Mouse (Mus musculus) fibroblast of lung, adult 2 months (primary cell): ENCODE measurements at regions not wholly inside any gene's neighbourhood (a gene's known extent, or its start where the extent isn't known, plus 50 kb on each side); places are given as distances from the start of the nearest gene placed in this dataset.
A peak's percentile ranks its signal among the peaks of the same experiment; 100 is the strongest.

ENCODE experiments used
- DNase-seq: peaks from one replicate; pipeline ENCODE4 v3.0.0-alpha.2; 2011; ENCODE audit warnings: low read depth

DNA sequence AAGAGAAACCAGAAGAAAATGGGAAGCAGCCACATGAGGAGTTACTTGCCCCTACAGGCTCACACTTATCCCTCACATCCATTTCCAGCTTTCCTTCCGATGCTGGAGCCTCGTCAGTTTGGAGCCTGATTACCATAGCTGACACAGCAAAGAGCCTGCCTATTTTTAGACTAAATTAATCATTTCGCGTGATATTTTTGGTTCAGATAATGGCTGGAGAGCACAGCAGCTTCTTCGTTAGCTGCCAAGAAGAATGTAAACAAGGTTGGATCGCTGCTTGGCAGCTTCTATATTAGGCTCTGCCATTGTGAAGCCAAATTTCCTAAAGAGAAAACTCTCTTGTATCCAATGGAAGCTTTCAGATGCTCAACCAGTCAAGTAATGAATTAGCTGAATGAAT is 676.9 kb upstream of the A1bg start:
- no peak for DNase-seq

DNA sequence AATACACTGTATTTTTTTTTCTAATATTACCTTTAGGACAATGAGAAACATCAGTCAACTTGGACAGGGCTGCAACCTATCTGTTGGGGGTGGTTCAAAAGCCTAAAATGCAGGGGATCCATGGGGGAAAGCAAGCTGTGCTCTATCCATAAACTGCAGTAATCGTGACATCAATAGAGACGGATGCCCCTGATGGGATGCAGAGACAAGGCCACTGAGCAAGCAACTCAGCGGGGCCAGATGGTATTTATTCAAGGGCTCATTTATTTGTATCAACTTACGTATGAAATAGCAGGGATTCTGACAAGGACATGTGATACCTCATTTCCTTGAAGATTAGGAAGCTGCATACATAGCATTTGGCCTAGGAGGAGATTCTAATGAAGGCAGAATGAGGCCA is 673.5 kb upstream of the A1bg start:
- no peak for DNase-seq

DNA sequence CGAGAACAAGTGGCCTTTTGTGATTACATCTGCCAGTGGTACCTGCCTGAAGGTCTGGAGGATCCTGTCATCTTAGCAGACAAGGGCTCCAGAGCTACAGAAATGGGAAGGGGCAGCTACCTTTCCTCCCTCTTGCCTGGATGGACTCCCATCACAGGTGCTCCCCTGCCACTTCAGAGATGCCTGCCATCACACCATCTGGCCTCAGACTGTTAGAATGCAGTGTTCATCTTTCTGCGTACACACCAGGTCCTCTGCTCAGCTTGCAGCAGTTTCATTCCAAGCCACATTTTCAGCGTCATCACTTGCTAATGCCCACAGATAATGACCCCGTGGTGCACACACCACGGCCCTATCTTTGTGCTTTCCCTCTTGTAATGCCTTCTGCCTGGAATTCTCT is 666.1 kb upstream of the A1bg start:
- DNase-seq: no peak

DNA sequence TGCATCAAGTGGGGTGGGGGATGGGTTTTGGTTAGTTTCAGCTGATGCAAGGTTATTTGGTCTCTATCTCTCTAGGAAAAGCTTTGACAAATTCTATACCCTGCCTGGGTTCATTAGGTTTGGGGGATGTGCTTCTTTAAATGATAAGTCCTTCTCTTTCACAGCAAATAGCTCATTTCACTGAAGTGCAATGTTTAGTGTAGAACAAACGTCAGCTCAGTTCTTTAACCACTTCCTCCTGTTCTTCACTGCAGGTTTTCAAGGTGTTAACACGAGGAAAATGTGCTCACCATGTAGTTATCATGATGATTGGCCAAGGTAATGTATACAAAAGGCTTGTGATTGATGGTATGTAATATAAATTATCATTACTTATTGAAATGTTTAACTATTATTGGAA is 659.5 kb upstream of the A1bg start:
- no peak for DNase-seq

DNA sequence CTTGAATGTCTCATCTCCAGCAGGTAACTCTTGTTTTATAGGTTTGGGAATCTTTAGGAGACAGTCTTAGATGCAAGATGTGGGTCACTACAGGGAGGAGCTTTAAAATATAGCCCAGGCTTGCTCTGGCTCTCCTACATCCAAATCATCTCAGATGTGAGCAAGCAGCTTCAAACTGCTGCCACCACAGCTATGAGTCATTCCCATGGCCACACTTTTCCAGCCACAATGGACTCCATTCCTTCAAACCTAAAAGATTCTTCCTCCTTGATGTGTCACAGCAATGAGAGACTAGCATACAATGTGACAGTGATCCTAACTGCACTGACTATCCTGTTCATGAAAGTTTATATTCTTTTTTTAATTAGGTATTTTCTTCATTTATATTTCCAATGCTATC is 640.5 kb upstream of the A1bg start:
- DNase-seq: no peak

DNA sequence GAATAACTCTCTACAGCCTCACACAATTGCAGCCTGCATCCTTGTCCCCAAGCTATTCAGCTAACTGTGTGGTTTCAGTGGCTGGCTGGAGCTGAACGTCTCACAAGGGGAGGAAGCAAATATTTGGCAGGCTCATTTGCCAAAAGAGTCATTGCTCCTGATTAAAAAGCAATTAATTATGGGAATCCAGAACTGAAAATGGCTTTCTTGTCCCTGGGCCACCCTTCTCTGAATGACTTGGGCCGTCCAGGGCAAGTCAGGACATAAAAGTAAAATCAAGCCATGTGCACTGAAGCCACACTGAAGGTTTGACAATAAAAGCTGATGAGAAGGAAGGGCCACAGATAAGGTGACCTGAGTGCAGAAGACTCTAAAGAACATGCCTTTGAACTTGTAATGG is 639.4 kb upstream of the A1bg start:
- no peak for DNase-seq

DNA sequence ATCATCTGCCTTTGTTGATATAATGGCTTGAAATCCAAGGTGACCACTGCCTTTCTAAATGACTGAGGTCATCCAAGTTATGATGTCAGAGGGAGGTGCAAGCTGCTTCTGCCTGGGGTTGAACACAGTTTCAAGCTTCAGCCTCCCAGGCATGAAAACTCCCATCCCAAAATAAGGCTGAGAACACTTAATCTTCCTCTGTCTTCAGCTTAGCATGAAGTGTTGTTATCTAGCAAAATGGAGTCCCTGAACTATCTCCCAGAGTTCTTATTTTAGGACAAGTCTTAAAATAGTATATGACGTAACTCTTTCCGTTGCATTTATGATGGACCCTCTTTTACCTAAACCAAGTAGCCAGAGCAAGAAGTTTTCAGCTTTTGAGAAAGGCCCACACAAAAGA is 631.1 kb upstream of the A1bg start:
- no peak for DNase-seq

DNA sequence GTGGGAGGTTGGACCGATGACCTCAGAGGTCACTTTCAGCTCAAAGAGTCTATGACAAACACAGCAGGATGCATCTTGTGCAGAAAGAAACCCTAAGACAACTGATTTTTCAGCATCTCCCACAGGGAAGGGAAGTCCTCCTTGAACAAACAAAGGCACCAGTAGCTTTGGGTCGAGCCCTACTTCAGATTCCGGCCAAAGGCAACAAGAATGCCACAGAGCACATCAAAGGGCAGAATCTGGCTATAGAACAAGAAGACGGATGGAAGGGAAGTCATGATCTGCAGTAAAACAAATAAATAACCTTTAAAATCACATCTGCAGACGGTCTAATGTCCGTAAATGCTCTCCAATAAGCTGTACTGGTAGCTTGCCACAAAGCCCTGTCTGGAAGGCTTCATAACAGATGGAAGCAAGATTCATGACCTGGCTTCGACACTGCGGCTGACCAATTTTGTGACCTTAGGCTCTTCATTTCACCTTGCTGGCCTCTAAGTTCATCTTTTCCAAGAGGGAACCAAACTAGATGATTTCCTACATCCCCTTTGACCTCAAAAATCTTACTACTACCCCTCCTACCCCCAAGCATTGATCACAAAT is 630.4 kb upstream of the A1bg start:
- no peak for DNase-seq

DNA sequence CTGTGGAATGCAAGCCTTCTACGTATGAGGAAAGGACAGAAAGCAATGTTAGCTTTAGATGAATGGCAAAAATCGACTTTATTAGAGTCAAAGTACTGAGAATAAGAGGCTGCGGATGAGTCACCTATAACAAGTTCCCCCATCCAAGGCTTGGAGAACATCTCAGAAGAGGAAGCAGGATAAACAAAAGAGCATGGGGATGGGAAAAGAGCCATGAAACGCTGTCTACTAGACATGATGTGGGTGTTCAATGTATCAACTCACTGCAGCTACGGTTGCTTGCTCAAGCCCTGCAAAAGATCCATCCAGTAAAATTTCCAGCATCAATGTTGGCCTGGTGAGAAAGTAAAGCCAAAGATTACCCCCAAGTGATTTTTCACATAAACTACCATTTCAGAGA is 628.4 kb upstream of the A1bg start:
- DNase-seq: no peak

DNA sequence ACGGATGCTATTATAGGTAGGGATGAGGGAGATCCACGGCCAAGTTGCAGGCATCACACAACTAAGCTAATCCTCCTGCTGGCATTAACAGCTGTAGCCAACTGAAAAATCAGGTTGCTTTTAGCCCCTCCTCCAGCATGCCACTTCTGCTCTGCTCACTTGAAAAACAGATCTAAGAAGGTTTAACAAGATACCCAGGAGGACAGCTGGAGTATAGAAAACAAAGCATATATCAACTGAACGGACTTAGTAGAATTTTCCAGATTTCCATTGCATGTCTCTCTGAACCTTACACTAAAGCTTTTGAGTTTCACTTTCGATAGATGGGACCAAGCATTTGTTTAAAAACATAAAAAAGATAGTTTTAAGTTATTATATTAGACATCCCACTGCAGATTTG is 625.6 kb upstream of the A1bg start:
- DNase-seq: no peak

DNA sequence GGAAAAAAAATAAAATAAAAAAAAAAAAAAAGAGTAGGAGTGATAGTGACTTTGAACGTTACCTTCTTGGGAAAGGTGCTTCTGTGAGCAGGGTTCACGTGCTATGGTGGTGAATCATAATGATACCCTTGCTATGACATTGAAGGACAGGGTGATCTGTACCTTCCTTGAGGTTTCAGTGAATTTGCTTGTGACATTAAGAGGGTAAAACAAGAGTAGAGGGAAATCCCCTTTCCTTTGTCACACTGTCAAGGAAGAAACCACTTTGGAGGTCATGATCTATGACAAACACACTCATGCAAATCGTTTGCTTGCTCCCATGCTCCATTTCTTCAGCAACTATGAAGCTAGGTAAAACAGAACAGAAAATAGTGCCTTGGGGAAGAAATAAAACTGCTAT is 623.8 kb upstream of the A1bg start:
- no peak for DNase-seq

DNA sequence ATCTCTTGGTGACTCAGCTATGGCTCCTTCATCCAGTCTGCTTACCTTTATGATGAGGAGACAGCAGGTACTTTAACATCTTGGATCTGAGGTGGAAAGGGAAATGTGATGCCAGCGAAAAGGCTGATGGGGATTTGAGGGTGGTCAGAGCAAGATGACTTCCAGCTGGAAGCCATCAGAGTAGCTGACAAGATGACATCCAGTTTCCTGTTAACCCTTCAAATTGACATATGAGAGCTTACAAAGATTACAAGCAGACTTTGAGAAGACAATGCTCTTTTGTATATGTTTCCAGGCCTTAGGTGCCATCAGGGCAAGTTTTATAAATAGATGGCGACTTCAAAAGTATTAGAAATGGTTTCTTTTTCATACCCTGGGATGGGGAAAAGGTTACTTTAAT is 621.3 kb upstream of the A1bg start:
- DNase-seq: no peak

DNA sequence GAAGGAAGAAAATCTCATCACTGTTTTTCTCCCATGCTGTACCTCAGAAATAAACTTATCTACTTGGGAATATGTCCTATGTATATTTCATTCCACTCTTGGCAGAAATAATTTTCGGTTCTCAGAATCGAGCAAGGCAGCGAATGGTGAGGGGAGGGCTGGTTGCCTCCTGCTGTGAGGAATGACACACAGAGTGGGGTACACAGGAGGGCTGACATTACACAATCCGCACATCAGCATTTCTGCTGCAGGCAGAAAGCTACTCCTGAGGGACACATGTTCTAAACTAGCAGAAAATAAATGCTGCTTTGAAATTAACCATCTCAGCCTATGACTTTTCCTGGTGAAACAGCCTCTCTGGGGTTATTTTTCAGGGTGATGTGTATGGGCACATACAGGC is 618.8 kb upstream of the A1bg start:
- DNase-seq: no peak

DNA sequence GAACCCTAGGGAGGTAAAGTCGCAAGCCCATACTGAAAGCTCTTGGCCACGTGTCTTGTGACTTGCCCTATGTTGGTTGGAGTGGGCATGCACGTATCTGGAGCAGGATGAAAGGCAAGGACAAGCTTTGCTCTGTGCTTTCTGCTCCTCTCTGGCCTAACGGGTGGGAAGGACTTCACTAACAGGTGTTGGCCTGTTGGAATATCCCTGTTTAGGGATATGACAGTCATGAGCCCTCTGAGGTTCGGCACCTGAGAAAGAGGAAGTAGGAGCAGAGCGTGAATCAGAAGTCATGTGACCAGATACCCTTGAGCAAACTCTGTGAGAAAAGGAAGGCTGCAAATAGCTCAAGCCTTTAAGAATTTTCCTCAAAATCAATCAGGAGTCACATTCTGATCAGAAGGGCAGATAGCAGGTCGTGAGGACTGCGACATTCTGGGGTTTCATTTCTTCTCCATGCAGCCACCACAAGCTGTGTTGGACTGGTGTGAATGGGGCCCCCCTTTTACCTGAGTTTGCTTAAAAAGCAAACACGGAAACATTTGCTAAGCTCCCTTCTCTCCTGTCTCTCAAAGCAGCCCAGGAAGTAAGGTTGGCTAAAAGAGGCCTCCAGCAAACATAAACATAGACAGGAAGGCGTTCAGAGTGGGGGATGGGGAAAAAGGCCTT is 618.1 kb upstream of the A1bg start:
- no peak for DNase-seq

DNA sequence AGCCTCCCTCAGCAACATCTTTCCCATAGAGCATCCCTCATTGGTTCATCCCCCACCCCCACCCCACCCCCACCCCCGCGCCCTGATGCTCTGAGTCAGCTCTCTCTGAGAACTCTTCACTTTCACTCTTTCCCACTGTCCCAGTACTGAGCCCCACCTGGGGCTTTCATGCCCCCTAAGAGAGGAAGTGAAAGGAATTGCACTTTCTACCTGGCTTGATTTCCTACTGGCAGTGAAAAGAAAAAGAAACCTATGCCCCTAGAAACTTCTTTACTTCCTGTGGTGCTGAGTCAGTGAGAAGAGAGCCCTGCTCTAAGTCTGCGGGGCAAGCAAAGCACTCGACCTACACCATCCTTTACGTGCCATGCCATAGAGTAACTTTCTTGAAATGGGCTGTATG is 616.1 kb upstream of the A1bg start:
- no peak for DNase-seq

DNA sequence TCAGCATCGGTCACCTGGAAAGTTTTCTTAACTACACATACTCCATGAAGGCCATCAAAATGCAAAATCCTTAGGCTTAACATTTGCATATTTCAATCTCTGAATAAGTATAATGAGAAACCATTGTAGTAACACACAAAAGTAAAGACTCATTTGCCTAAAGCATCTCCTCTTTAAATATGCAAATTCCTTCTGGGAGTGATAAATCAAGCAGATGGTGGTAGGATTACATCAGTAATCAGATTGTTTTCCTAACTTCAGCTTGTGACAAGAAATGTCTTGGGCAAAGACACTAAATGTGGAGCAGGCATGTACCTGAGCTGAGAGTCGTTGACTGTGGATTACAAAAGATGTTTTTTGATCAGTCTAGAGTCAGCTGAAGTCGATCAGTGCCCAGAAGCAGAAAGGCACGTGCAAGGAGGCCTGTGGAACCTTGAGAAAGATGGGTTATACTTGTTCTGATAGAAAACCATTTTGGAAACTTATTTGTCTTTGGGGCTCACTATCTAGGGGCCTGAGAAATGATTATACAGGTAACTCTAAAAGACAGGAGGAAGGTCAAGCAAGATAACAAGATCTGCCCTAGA is 615.5 kb upstream of the A1bg start:
- DNase-seq: no peak

DNA sequence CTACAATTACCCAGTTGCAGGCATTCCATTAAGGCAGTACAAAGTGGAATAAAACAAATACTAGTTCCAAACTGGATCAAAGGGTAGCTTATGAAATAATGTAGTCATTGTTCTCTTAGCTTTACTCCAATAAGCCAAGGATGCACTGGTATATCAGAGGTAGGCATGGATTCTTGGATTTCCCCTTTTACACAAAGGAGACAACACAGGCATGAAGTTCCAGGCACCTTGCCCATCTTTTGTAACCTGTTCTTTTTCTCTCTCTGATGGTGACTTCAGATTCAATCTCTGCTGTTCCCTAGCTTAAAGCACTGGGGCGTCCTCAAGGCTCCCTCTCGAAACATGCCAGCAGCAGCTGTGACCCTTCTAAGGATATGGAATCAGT is 613.5 kb upstream of the A1bg start:
- no peak for DNase-seq

DNA sequence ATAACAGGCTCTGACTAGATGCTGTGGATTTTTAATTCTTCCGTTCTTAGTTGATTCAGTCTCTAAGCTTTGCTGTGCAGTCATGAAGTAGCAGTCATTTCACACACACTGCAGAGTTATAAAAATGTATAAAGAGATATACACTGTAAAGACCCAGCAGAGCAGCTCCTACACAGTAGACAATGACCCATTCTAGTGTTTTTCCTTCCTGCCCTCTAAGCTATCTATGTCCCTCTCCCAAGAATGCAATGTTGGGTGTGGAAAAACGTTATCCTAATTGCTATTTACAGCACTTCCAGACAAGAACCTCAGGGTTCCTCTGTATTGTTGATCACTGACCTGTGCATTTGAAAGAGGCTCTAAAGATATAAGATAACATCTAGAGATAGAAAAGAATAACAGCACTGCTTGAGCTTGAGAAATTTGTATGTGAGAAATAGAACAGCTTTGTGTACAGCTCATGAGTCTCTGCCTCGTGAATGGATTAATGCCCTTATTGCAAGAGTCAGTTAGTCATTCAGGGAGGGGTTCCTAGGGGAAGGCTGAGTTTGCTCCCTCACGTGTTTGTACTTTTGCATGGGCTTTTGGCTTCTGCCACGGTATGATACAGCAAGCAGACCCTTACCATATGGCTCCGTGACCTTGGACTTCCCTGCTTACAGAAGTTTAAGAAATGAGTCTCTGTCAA is 613.0 kb upstream of the A1bg start:
- peak; percentile 44 for DNase-seq

DNA sequence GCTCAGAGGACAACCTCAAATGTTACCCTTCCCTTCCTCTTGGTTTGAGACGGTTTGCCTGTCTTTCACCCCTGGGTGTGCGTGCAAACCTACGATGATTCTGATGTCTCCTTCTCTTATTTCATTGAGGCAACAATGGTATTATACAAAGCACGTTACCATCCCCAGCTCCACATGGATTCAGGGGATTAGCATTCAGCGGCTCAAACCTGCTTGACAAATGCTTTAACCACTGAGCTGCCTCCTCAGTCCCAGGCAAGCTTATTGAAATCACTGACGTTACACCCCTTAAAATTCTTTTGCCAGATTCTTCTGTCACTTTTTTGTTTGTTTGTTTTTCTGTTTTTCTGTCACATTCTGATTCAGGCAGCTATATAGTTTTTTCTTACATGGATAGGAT is 612.4 kb upstream of the A1bg start:
- DNase-seq: no peak

DNA sequence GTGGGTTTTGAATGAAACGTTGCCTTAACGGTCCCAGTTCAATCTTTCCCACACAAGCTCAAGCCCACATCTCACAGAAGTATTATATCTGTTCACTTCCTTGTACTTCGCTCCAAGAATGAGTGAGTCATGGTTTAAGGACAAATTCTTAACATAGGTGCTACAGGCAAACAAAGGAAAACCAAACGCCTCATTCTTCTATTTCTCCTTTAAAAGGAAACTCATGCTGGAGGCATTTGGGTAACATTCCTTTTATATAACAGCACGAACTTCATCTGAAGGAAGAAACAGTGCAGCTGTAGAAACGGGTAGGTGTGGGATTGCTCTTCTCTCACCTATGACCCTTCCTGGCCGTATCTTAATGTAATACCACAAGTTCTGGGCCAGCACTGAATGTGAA is 610.0 kb upstream of the A1bg start:
- DNase-seq: no peak

DNA sequence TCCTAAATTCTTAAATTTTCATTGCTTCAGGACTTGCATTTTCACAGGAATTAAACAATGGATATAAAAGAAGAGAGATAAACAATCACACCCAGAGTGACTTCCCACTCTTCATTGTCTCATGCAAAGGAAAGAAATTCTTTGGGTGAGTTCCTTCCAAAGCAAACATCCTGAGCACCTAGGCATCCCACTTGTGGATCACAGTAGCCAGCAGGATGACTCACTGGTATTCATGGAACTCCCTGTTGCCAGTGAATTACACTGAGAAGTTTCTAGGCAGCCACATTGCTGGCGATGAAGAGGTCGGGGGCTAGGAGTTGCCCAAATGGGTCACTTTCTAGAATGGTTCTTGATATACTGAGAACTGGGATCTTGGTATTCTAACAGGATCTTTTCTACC is 609.2 kb upstream of the A1bg start:
- DNase-seq: peak; percentile 34

DNA sequence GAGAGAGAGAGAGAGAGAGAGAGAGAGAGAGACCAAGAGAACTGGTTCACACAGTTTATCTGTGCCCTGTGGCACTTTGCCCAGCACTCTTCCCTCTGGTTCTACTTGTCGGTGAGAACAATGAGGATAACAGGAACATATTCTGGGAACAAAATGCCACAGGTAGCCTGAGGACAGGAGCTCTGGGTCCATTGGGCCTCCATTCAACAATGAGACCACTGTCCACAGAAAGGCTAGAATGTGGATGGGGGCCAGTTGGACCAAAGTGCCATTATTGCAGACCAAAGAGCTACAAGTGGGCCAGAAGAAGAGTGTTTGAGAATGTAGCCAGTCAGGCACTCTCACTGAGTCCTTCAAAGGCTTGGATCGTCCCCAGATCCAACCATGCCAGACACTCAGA is 600.2 kb upstream of the A1bg start:
- no peak for DNase-seq

DNA sequence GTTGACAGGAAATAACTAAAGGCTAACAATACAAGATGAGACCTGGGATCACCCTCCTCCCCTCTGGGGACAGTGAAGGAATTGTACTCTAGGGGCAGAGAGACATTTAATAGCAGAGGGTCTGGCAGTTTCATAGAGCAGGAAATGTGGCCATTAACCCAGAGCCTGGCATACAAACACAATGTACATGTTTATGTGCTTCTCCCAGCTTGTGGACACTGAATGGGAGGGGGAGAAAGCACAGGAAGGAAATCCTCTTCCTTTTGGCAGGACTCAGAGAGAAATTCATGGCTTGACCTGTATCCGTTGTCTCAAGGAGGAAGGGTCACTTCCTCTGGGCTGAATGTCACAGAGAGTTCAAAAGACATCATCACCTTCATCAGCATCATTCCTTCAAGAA is 594.5 kb upstream of the A1bg start:
- DNase-seq: no peak

DNA sequence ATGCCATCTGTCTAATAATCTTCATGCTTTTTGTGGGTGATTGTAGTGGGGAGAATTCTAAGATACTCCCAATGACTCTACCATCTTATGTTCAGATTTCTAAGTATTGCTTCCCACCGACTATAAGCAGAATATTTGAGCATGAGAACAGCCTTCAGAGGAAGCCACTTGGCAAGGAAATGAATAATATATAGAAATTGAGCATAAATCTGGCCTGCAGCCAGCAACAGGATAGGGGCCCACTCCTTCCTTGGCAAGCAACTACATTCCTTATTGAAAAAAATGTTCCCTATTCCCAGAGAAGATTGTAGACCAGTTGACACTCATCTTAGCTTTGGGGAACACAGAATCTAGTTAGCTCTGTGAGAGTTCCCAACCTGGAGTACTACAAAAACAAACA is 591.5 kb upstream of the A1bg start:
- DNase-seq: no peak
